Mouse (Mus musculus): ENCODE measurements around the gene Grb14.

Gene Grb14

GRCm38 (mm10) chr2:64973819-64974441 is 50.9 kb downstream of the Grb14 start:
- DNase-seq = no peak

GRCm38 (mm10) chr2:64973125-64973524 is 51.7 kb downstream of the Grb14 start:
- no peak for DNase-seq

GRCm38 (mm10) chr2:64971828-64972227 is 53.0 kb downstream of the Grb14 start:
- DNase-seq = no peak

GRCm38 (mm10) chr2:64970992-64971391 is 53.8 kb downstream of the Grb14 start:
- DNase-seq = no peak

GRCm38 (mm10) chr2:64966893-64967444 is 57.8 kb downstream of the Grb14 start:
- DNase-seq = no peak

GRCm38 (mm10) chr2:64966323-64966722 is 58.5 kb downstream of the Grb14 start:
- DNase-seq = peak; percentile 7

- DNase-seq = no peak
These were observed 59.4 kb downstream of the Grb14 start for GRCm38 (mm10) chr2:64965227-64965864.

GRCm38 (mm10) chr2:64962196-64962595 is 62.6 kb downstream of the Grb14 start:
- DNase-seq = no peak

GRCm38 (mm10) chr2:64961381-64961780 is 63.4 kb downstream of the Grb14 start:
- no peak for DNase-seq

- DNase-seq = no peak
These were observed 65.1 kb downstream of the Grb14 start for GRCm38 (mm10) chr2:64959657-64960056.

GRCm38 (mm10) chr2:64955441-64955840 is 69.3 kb downstream of the Grb14 start:
- DNase-seq = no peak

GRCm38 (mm10) chr2:64949210-64949609 is 75.6 kb downstream of the Grb14 start:
- no peak for DNase-seq

- DNase-seq = no peak
These were observed 76.2 kb downstream of the Grb14 start for GRCm38 (mm10) chr2:64948418-64949169.

- DNase-seq = no peak
These were observed 77.3 kb downstream of the Grb14 start for GRCm38 (mm10) chr2:64947484-64947883.

GRCm38 (mm10) chr2:64920879-64921278 is 103.9 kb downstream of the Grb14 start:
- no peak for DNase-seq

- DNase-seq = peak; percentile 3
These were observed 109.3 kb downstream of the Grb14 start for GRCm38 (mm10) chr2:64915448-64915847.

GRCm38 (mm10) chr2:64904877-64905276 is 119.9 kb downstream of the Grb14 start:
- no peak for DNase-seq

- no peak for DNase-seq
These were observed 126.9 kb downstream of the Grb14 start for GRCm38 (mm10) chr2:64897844-64898243.

GRCm38 (mm10) chr2:64893233-64893632 is 131.6 kb downstream of the Grb14 start:
- no peak for DNase-seq

GRCm38 (mm10) chr2:64887098-64887757 is 137.6 kb downstream of the Grb14 start:
- no peak for DNase-seq

GRCm38 (mm10) chr2:64885696-64886095 is 139.1 kb downstream of the Grb14 start:
- no peak for DNase-seq

GRCm38 (mm10) chr2:64878275-64878674 is 146.5 kb downstream of the Grb14 start:
- DNase-seq = no peak

All from cerebellum, adult 11 months (tissue).